Mouse (Mus musculus) gastrocnemius, postnatal 14 days (tissue): ENCODE data around the gene Dnajc2. TPM values are rescaled to one million over a fixed set of nuclear protein-coding genes. Genes with fewer than 3 reads are reported as not detected.
"Not testable (repeated sequence)": the region's sequence is repeated elsewhere in the genome, so short reads cannot be mapped to it uniquely, and the experiment has no call there.

ENCODE experiments used
- DNase-seq: peaks from one replicate; pipeline ENCODE4 v3.0.0; 2021; ENCODE audit warnings: mixed read lengths
- intact Hi-C: fragments of 180-260 bp; cut with DNase I; formaldehyde crosslinking; loops from one replicate; pipeline ENCODE4 v1.15.1; 2025; ENCODE audit warnings: low total_unique reads
- total RNA-seq, 2 experiments: library from RNA; stranded (reverse); gene quantifications; 2 replicates each; pipeline ENCODE4 v1.2.3; 2021

Gene Dnajc2
- total RNA-seq, 2 experiments from 2014 or later, result 13.2 to 13.6 TPM

DNA sequence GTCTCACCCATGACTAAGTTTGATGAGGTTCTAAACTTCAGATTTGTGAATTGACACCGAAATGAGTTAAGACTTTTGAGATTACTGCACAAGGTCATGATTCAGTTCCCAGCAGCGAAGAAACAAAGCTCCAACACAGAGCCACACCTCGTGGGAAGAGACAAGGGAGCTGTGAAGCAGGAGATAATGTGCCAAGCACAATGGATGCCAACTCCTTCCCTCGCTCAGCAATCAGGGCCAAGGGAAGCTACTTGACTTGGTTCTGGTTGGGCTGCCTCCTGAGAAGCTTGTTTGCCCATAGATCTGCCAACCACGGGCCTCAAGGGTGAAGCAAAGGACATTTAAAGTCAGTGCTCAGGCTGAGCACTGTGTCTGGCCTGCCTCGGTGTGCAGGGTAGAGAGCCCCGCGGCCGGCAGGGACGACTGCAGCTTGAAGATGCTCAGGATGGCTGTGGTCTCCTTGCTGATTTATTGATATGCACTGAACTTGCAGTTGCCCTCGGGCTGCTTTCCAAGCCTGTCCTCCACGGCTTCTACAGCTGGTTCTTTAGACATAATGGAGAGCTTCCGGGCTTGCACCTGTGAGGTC is 72.8 kb downstream of the Dnajc2 start:
- no peak for DNase-seq
- intact Hi-C loops, result no loop called here

DNA sequence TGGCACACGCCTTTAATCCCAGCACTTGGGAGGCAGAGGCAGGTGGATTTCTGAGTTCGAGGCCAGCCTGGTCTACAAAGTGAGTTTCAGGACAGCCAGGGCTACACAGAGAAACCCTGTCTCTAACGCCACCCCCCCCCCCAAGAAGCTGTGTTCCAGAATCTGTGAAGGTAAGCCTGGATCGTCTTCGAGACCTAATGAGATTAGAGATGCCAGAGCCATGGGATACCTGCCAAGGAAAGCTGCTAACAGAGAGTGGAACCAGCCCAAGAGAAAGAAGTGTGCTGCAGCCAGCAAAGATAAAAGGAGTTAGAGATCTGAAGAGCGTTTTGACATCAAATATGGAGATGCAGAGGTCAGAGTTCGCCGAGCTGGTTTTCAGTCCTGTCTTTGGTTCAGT is 77.0 kb downstream of the Dnajc2 start:
- DNase-seq, intact Hi-C loops: not testable (repeated sequence)

Other genes with a start within 250 kb of the Dnajc2 start
- 10 to 100 TPM in 1 of 2 experiments, 1 to 10 TPM in 1; 9.8 to 14.3 TPM for gene Lrrc17, start 241.7 kb downstream of the Dnajc2 start, total RNA-seq
- gene Fbxl13, start 139.6 kb downstream of the Dnajc2 start, total RNA-seq, result under 1 TPM; 0.16 to 0.22 TPM
- 1 to 10 TPM; 6.2 to 6.8 TPM for gene Armc10, start 139.4 kb downstream of the Dnajc2 start, total RNA-seq
- gene Napepld, start 83.9 kb downstream of the Dnajc2 start, total RNA-seq, result 1 to 10 TPM; 8.6 to 9.5 TPM
- gene Pmpcb, start 48.1 kb downstream of the Dnajc2 start, total RNA-seq, result 100 to 1,000 TPM; 124 to 132 TPM
- 100 to 1,000 TPM in 1 of 2 experiments, 10 to 100 TPM in 1; 99.4 to 102 TPM for gene Psmc2, start within 50 bp of the Dnajc2 start, total RNA-seq
- not detected for gene Slc26a5, start 80.4 kb upstream of the Dnajc2 start, total RNA-seq